Mouse (Mus musculus): ENCODE results near the gene Mob3c.

GRCm38 (mm10) chr4:115869512-115870210, 41.8 kb downstream of the Mob3c start:
- TF ChIP-seq POLR2A (IDR thresholded peaks at IDR 0.05; ENCODE audit: insufficient read depth, low read length) (no peak), CTCF (IDR thresholded peaks at IDR 0.05; ENCODE audit: low read depth, low read length) (no peak), EP300 (IDR thresholded peaks at IDR 0.05; ENCODE audit: insufficient read depth, low read depth, low read length) (no peak)
